Mouse (Mus musculus): Measurements from ENCODE around the gene Arl16.

GRCm38 (mm10) chr11:120484265-120484981, 17.0 kb upstream of the Arl16 start, which contains the start of gene Mrpl12:
- TF ChIP-seq FLI1 (IDR thresholded peaks at IDR 0.05; ENCODE audit: low read length): no peak
- TF ChIP-seq GATA1 (IDR thresholded peaks at IDR 0.05; ENCODE audit: borderline replicate concordance, low read length): no peak

Data from megakaryocyte, embryonic 14.5 days (primary cell).